1 mouse cellular context compared by ENCODE assay signal in genomic region chr19:29199117-29199823, GRCm38 (mm10).
TF ChIP-seq lines count a peak whose summit lies in the region.

No protein-coding gene starts in this region.

TF ChIP-seq in MEL, 35 proteins besides CTCF, POLR2A, EP300 and RAD21 (continued from another document):
- TF ChIP-seq ZC3H11A (IDR thresholded peaks at IDR 0.05; ENCODE audit: low read depth, low read length) (no peak), TAL1 (IDR thresholded peaks at IDR 0.05; ENCODE audit: low read length) (0 out of 2 replicates have a peak, but pooled peaks have one; percentile 12), GABPA (IDR thresholded peaks at IDR 0.05; ENCODE audit: low read depth, low read length) (no peak), ETS1 (IDR thresholded peaks at IDR 0.05; ENCODE audit: low read depth, low read length) (peak; percentile 58), TBP (IDR thresholded peaks at IDR 0.05; ENCODE audit: low read depth, low read length) (no peak), SMC3 (IDR thresholded peaks at IDR 0.05; ENCODE audit: low read depth, low read length) (no peak)
